Mouse (Mus musculus) c-Kit-positive CD71-positive TER-119-positive erythroid progenitor cells, embryonic 14.5 days (primary cell): ENCODE data around the gene C2cd4c.

Experiments
- DNase-seq: peaks from one replicate; pipeline ENCODE4 v3.0.0-alpha.2; 2013; ENCODE audit warnings: low spot score

C2cd4c gene

GRCm38 (mm10) chr10:79578891-79579290 lies 34.9 kb downstream of the C2cd4c start:
- DNase-seq: no peak

- no peak for DNase-seq
Measured at GRCm38 (mm10) chr10:79578276-79578675, 35.5 kb downstream of the C2cd4c start.

GRCm38 (mm10) chr10:79577376-79577775 lies 36.4 kb downstream of the C2cd4c start:
- DNase-seq: no peak

GRCm38 (mm10) chr10:79575754-79576153 lies 38.1 kb downstream of the C2cd4c start:
- DNase-seq: no peak

GRCm38 (mm10) chr10:79574796-79575195 lies 39.0 kb downstream of the C2cd4c start:
- no peak for DNase-seq

GRCm38 (mm10) chr10:79574350-79574749 lies 39.5 kb downstream of the C2cd4c start:
- DNase-seq: no peak

- DNase-seq: no peak
Measured at GRCm38 (mm10) chr10:79573611-79574010, 40.2 kb downstream of the C2cd4c start.

GRCm38 (mm10) chr10:79571314-79571713 lies 42.5 kb downstream of the C2cd4c start:
- DNase-seq: no peak

GRCm38 (mm10) chr10:79569921-79570320 lies 43.9 kb downstream of the C2cd4c start:
- DNase-seq: no peak

- DNase-seq: no peak
Measured at GRCm38 (mm10) chr10:79559716-79560115, 54.1 kb downstream of the C2cd4c start.

GRCm38 (mm10) chr10:79557496-79557895 lies 56.3 kb downstream of the C2cd4c start:
- DNase-seq: no peak

- no peak for DNase-seq
Measured at GRCm38 (mm10) chr10:79556951-79557350, 56.9 kb downstream of the C2cd4c start.
